Mouse (Mus musculus): Measurements from ENCODE around the gene Mgl2.
"Not testable (repeated sequence)": the region's sequence is repeated elsewhere in the genome, so short reads cannot be mapped to it uniquely, and the experiment has no call there.

DNA sequence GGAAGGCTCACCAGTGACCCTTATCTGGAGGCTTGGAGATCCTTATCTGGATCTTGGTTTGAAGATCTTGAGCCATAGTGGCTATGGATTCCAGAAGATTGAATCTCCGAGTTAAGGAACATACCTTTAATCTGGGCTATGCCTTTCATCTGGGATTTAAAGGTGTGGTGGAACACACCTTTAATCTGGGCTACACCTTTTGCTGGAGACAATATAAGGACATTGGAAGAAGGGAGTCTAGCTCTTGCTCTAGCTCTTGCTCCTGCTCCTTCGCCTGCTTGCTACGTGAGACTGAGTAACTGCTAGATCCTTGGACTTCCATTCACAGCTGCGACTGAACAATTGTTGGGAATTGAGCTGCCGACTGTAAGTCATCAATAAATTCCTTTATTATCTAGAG lies 25.8 kb downstream of the Mgl2 start, which contains the start of gene Clec10a:
- not testable (repeated sequence) for TF ChIP-seq CTCF (conservative IDR thresholded peaks at IDR 0.05; ENCODE audit: low read length); POU5F1 (IDR thresholded peaks at IDR 0.05; ENCODE audit: borderline replicate concordance, low read length); NANOG (IDR thresholded peaks at IDR 0.05; ENCODE audit: borderline replicate concordance, low read length)
